Mouse (Mus musculus) kidney, adult 2 months (tissue): ENCODE data around the gene Pmfbp1.

Source experiments
- CTCF ChIP-seq: fragments of 200-500 bp; conservative IDR thresholded peaks from 2 replicates; pipeline ENCODE4 v1.5.1; 2011; ENCODE audit warnings: low read depth, mild to moderate bottlenecking, control low read depth, low read length, moderate library complexity, mixed read lengths; ENCODE audit not compliant: insufficient read depth, insufficient read length
- POLR2A ChIP-seq: fragments of 200-500 bp; IDR thresholded peaks from one replicate; pipeline ENCODE4 v1.6.1; 2011; ENCODE audit warnings: low read depth, low read length, control low read depth

- no peak for TF ChIP-seq CTCF
- TF ChIP-seq POLR2A: no peak
These were observed 48.3 kb downstream of the Pmfbp1 start for GRCm38 (mm10) chr8:109542165-109542564.
